Mouse (Mus musculus) embryo, embryonic 10 days (tissue): ENCODE measurements around the gene Dixdc1.
A peak's percentile ranks its signal among the peaks of the same experiment; 100 is the strongest.

Source experiments
- DNase-seq: peaks from one replicate; pipeline ENCODE4 v3.0.0-alpha.2; 2015; ENCODE audit warnings: low spot score

Dixdc1 gene

DNA sequence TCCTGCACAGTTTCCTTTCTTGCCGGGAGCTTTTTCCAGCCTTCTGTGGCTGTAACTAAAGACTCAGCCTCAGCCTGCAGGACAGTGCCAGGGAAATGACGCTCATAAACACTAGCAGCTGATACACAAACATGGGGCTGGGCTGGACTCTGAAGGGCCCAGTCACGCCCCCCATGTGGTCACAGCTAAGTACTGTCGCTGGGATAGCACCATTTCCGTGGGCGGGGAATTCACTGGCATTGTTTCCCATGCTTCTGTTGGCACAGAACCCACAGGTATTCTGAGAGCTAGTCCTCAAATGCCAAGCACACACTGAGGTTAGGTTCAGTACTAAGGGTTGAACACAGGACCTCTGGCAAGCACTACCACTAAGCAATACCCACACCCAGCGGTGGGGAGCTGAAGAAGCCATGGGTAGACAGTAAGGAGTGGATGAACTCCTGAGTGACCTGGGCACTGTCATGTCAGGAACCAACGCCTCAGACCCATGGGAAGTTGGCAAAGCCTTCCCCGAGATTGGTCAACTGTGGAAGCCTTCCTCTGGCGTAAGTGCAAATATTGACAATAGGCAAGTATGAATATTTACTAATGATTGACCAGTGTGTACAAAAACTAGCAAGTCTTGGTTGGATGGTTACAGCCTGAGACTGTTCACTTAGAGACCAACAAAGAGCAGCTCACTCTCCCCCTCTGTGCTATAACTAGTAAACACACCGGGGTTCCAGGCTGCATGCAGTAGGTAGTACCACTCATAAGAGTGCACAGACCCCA is 38.2 kb downstream of the Dixdc1 start:
- no peak for DNase-seq

DNA sequence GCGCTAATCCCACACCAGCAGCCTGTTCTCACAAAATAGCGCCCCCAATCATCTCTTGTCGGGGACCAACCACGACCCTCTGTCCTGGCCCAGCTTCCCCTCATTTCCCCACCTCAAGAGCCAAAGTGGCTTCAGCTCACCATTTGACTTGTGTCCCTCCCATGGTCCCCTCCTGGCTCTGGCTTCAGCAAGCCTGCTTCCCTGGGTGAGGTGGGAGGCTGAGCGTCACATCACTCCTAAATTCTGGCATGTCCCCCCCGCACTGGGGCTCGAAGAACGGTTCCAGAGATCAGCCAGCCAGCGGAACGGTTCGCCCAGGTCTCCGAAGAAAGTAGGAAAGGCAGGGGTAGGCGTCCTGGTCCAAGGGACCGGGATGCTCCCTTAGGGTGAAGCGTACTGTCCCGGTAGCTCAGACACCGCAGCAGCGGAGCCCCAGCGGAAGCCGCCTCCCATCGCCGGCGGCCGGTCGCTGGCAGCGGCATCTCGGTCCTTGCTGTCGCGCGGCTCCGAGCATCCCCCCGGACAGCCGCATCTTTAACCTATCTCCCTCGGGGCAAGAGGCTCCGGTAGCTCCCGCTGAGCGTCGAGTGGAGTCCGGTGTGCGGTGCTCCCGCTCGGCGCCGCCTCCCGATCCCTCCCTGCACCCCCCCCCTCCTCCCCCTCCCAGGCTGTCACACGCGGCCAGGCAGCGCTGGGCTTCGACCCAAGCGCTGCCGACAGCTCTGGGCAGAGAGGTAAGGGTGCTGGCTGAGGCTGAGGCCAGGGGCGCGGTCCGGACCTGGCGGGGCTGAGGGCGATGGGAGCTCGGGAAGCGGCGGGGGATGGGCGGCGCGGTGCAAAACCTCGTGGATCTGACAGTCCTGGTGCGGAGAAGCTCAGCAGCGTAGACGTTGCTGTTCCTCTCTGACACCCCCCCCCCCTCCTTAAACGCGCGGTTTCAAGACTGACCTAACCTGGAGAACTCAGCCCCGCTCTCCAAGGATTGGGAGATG is 40.6 kb downstream of the Dixdc1 start:
- peak; percentile 45 for DNase-seq

DNA sequence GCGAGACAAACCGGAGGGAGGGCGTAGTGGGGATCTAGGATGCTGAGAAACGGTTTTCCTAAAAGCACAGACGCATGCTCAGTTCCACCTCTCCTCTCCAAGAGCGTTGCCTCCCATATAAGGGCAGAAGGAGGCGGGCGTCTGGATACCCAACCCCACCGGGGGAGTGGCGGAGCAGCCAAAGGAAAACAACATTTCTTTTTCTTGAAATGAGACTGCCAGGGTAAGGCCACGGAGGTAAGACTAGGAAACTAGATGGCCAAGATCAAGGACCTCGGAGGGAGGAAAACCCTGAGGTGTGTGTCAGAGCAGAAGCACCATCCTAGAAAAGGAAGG is 41.6 kb downstream of the Dixdc1 start:
- DNase-seq = peak; percentile 89

DNA sequence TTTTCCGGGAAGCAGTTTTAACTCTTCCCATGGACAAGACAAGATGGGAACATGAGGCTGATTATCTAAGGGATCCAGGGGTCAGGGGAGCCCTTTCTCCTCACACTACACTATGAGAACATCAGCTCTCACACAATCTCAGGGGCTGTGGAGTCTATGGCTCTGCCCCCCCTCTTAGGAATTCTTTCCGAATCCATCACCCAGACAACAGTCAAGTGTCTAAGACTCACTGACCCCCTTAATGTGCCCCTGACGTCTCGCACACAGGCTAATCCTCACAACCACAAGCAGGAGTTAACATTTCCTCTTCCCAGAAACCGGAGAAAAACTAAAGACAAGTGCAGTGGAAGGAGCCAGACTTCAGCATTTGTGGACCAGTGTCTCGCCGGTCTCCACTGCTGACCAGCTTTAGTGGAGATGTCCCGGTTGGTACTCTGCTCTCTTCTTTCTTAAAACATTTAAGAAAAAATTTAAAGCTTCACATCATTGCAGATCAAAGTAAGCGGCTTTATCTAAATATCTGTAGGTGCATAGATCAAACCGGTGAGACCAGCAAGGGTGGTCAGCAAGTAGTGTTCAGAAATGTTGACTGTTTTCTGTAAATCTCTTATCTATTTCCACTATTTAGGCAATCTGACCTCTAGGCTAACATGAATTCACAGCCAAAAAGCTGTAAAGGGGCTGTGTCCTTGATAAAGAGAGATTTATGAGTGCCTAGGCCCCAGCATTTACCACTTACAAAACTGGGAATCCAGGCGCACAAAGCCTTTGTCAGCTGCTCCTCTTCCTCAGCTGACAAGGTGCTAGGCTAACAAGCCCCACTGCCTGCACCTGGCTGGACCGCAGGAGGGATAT is 42.2 kb downstream of the Dixdc1 start:
- peak; percentile 71 for DNase-seq

DNA sequence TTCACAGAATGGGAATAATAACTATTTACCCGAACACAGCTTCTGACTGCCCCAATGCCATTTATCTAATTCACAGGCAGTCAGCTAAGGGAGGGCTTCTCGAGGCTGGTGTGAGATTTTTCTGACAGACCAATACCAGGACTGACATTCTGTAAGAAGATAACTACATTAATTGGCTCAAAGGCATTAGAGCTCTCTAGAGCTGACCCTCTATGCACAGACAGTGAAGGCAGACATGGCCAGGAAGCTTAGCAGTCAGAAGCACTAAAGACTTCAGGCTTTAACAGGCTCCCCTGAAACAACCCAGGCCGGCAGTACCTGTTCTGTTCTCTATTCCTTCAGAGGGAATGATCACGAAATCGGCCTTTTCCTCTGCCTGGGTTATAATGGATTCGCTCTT is 44.2 kb downstream of the Dixdc1 start:
- no peak for DNase-seq

DNA sequence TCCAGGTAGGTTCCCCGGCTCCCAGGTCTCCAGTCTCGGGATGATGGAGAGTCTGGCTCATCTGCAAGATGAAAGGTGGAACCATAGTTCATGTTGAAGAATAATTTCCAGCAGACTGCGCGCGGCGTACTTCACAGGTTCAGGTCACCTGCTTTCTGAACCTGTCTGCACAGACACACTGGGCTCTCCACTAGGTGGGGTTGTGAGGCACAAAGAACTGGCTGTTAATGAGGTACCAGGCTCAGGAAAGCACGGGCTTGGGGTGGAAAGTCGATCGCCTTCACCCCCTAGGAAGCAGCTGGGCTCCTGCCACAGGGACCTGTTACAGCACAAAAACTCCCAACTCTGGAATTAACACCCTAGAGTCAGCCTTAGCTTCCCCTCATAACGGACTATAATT is 45.7 kb downstream of the Dixdc1 start:
- DNase-seq = peak; percentile 80

DNA sequence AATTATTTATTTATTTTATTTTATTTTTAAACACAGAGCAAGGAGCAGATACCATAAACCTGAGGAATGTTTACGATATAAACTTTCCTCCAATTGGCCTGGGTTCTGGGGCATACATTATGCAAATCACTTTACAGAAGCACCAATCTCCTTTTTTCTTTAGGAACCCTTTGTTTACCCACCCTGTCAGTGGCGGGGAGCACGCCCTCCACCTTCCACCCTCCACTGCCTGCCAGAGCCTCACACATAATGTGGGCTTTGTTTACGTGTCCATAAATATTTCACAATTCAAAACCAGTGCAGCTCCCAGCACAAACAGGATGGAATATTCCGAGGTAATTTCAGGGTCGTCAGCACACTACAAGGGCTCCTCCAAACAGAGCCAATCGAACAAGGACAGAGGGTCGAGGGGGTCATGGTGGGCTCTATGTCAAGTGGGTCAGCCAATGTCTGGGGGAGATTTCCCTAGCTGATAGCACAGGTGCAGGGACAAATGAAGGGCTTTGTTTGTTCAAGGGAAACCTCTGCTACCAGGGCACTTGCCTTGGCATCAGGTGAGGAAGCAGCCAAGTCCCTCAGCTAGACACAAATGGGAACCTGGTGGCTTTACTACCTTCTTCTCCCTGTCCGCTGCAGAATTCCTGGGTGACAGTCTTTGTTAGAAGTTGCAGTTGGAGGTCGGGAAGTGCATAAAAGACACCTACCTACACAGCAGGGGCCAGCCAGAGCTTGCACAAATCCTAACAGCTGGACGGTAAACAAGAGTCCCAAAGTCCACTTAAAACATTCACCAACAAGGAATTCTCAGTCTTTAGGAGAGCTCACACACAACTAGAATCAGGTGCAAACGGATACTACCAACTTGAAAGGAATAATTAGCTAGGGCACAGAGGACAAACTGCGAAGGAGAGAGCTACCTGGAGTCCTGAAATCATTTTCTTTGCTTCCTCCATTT is 46.4 kb downstream of the Dixdc1 start:
- DNase-seq = peak; percentile 20

DNA sequence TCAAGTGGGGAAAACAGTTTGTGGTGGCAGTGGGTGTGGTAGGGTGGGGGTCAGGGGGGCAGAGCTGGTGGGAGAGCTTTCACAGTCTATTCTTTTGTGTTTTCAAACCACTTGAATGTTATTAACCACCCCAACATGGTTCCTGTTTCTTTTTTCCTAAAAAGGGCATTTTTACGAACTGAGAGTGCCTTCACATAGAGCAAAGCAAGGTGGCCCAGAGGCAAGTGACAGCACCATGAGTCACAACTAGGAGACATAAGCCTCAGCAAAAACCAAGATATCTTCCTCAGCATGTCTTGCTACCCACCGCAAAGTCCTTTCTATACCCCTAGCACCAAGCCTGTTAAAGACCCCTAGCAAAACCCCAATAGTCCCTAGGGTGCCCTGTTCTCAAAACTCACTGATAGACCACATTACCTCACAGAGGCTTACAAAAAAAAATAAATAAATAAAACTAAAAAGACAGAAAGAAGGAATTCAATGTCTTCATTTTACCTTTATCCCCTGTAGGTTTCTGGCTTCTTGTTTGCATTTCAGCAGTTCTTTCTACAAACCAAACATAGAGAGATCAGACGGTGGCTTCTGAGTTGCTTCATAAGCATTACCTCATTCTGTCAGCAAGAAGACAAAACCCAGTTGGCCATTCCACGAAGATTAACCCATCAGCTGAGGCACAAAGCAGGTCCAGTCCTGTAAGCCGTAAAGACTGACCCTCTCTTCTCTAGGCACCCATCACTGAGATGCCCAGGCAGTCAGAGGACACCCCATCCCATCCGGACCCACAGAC is 52.3 kb downstream of the Dixdc1 start:
- DNase-seq = no peak

DNA sequence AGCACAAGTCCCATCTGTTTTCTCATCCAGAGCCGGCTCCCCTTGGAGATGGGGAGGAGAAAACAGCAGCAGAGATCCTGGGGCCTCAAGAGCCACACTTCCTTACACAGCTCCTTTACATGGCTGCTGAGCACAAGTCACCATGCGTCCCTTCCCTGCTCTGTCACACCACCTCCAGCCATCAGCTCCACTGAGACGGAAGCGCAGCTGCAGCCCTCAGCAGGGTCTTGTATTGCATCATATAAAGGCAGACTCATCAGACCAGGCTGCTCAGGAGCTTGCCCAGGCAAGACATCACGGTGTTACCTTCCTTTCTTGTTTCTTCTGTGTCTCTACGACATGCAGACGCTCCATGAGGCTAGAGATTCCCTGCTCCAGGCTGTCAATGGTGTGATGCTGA is 57.6 kb downstream of the Dixdc1 start:
- no peak for DNase-seq

DNA sequence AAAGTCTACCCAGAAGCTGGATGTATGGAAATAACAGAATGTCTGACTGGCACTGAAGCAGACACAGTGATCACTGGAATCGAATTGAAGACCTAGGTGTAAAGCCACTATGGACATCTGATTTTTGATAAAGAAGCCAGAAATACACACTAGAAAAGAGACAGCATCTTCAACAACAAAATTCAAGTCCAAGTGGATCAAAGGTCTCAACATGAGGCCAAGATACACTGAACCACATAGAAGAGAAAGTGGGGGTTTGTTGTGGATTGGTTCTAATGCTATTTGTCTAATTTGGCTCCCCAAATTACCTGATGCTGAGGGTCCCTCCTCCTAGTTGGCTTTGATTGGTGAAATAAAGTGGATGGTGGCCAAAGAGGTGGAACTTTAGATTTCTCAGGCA is 59.9 kb downstream of the Dixdc1 start:
- DNase-seq = no peak

DNA sequence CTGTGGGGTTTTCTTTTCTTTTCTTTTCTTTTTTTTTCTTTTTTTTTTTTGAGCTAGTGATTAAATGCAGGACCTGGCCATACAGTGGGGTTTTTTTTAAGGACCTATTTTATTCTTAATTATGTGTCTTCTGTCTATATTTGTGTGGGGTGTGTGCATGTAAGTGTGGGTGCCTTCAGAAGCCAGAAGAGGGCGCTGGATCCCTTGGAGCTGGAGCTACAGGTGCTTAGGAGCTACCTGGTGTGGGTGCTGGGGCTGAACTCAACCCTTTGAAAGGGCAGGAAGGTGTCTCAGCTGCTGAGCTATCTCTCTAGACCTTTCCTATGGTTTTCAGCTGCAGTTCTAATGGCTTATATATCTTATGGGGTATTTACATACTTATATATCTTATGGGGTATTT is 64.5 kb downstream of the Dixdc1 start:
- no peak for DNase-seq

DNA sequence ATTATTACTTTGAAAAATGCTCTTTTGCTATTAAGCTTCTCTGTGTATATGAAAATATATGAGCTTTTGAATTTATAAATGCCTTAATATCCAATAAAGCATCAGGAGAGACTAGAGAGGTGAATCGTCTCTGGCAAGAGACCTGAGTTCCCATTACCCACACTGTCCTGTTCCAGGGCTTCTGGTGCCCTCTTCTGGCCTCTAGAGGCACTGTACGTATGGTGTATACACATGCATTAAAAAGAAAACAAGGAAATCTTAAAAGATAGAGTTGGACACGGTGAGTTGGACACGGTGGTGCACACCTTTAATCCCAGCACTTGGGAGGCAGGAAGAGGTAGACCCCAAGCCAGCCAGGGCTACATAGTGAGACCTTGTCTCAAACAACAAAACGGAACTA is 68.6 kb downstream of the Dixdc1 start:
- peak; percentile 73 for DNase-seq

DNA sequence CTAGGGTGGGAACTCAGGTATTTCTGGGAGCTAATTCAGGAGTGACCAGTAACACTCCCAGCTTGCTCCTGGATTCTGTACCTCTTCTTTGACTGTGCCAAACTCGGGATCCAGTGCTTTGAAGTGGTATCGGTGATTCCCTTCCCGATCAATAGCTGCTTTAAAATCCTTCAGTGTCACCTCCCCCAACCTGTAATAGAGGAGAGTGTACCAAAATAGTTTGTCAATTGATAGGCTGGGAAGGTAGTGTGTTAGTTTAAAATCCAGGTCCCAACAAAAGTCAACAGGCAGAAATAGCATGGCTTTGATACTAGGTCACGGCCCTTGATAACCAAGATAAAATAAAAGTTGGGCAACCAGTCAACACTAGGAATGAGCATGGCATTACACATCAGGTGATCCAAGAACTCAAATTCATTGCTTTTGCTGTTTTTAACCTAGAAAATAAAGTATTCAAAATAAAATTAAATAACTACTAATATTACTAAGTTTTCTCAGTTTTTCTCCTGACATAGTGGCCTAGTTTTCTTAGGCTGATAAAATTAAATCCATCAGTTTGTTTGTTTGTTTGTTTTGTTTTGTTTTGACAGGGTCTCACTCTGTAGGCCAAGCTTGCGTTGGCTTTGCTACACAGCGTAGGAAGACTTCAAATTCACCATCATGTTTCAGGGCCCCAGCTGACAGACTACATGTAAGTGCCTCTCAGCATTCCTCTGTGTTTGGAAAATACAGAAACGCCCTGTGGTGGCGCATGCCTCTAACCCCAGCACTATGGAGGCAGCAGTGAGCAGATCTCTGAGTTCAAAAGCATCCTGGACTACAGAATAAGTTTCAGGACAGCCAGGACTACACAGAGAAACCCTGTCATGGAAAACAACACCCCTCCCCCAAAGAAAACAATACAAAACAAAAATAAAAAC is 71.5 kb downstream of the Dixdc1 start:
- DNase-seq = no peak

DNA sequence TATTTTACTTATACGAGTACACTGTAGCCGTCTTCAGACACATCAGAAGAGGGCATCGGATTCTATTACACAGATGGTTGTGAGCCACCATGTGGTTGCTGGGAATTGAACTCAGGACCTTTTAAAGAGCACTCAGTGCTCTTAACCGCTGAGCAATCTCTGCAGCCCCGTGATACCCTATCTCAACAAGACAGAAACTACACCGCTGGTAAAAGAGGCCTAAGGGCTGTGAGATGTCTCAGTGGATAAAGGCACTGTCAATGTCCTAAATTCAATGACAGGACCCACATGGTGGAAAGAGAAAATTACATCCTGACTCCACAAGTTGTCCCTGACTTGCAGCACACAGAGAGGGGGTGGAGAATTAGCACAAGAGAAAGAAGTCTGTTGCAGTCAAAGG is 72.9 kb downstream of the Dixdc1 start:
- no peak for DNase-seq

DNA sequence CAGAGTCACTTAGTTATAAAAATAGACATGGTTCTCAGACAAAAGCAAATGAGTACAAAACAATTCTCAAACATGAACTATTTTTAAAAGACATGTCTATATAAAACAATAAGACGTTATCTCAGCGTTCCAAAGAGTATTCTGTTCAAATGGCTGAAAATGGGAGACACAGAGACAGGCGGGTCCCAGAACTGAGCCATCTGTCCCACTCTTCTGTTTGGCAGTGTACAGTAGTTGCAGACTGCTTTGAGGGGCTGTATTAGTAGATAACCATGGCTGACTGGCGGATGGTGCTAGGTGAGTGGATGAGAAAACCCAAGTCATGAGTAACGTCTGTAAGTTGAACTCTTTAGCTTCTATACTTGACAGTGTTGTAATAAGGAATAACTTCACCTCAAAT is 74.5 kb downstream of the Dixdc1 start:
- no peak for DNase-seq

DNA sequence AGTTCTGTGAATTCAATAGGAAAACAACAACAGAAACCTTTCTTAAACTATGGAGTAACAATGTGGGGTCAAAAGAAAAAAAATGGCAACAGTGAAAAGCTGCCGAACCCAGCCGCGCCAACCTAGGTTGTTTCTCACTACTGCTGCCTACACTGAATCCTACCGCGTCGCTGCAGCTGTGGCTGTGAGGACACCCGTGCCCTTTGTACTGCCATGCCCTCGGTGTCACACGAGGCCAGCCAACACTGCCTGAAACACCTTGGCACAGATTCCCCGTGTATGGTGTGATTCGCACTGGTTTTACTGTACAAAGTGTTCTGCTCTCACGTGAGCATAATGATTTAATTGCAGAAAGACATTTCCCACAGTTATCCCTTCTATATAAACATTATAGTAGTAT is 78.9 kb downstream of the Dixdc1 start:
- peak; percentile 49 for DNase-seq

DNA sequence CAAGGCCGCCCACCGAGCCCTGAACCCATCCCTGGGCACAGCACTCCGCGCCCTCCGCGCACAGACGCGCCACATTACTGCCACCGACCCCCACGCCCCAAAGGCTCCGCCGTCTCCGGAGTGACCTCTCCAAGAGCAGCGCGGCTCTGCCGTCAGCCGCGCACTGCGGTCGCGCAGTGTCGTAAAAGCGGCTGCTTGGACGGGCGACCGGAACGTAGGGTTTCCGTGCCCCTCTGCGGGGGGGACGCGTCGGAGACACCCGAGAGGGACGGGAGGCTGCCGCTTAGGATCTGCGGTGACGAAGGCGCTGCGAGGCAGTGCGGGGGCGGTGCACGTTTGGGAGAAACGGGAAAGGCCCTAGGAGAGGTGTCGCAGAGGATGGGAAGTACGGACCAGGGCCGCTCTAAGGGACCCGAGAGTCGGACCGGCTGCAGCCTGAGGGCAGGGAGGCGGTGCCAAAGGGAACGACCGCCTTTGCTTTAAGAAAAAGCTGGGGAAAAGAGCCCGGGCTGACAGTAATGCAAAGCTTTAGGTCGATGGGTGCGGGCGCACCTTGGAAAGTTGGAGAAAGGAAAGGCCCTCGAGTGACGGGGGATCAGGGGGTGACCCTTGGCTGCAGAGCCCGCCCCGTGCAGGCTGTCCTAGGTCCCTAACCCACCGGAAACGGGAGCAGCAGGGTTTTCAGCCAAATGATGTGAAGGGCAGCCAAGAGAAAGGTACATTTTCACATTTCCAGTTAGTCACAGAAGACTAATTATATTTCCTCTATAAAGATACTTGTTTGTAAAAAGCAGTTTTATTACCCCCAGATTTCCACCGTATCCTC is 79.7 kb downstream of the Dixdc1 start, which contains the start of gene Dlat:
TSS of gene Dlat (minus strand) at position 389 of the 826 bp plus-strand sequence.
- peak; percentile 94 for DNase-seq

DNA sequence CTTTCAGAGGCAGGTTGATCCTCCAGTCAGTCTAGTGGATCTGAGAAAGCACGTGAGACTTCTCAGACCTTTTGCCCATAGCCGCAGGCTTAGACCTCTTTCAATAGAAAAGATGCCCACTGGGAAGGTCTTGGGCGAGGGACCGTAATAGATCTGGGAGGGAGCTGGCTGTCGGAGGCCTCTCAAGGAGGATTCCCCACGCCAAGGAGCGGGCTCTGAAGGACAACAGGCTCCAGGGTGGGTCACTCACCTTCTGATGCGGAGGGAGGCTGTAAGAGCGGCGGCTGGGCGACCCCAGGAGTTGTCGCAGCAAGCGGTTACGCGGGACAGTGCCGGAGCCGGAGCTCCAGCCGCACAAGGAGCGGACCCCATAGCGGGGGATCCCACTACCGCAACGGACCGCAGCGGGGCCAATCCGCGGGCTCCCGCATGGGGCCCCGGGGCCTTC is 80.4 kb downstream of the Dixdc1 start:
- DNase-seq = peak; percentile 13
